Mouse (Mus musculus): ENCODE measurements around the gene Ist1. TPM values are rescaled to one million over a fixed set of nuclear protein-coding genes. Genes with fewer than 3 reads are reported as not detected.

Ist1 gene
- polyA plus RNA-seq, 1 experiment from 2014 or later: 154 TPM

- Histone ChIP-seq H3K36me3 (replicated peaks; ENCODE audit: control insufficient read depth, insufficient read depth) (no peaks in the 10 kb centered on the region), H3K27me3 (ENCODE audit: control insufficient read depth, insufficient read depth, low read length) (no peaks in the 10 kb centered on the region), H3K9me3 (ENCODE audit: control insufficient read depth, low read length) (no peaks in the 10 kb centered on the region), H3K9ac (peak overlapping the region; percentile 90), H3K27ac (peak overlapping the region; percentile 76), H3K4me3 (replicated peaks; ENCODE audit: low read length) (peak overlapping the region; percentile 94), H3K4me1 (replicated peaks; ENCODE audit: control insufficient read depth, insufficient read depth, low read length) (peaks cover 27% of the 10 kb centered on the region), H3K4me2 (replicated peaks) (peak overlapping the region; percentile 90)
- under 1% methylated on average over 37 of the region's 38 CpGs for WGBS
- ATAC-seq (ENCODE audit: low FRiP score): peak; percentile 69
- no peak for DNase-seq (ENCODE audit: low spot score)
Observed at GRCm38 (mm10) chr8:109692443-109693145, 466 bp downstream of the Ist1 start.

GRCm38 (mm10) chr8:109691769-109692168 lies 1.3 kb downstream of the Ist1 start:
- Histone ChIP-seq H3K27ac (peak overlapping the region; percentile 14; the same call in 1 of the 2 replicates), H3K4me3 (replicated peaks; ENCODE audit: low read length) (peak overlapping the region; percentile 94), H3K4me2 (replicated peaks) (peak overlapping the region; percentile 90), H3K36me3 (replicated peaks; ENCODE audit: control insufficient read depth, insufficient read depth) (no peaks in the 10 kb centered on the region), H3K27me3 (ENCODE audit: control insufficient read depth, insufficient read depth, low read length) (no peaks in the 10 kb centered on the region), H3K9me3 (ENCODE audit: control insufficient read depth, low read length) (no peaks in the 10 kb centered on the region), H3K9ac (peak overlapping the region; percentile 90), H3K4me1 (replicated peaks; ENCODE audit: control insufficient read depth, insufficient read depth, low read length) (peaks cover 27% of the 10 kb centered on the region)
- WGBS: 54% methylated on average over 5 of the region's 5 CpGs
- DNase-seq (ENCODE audit: low spot score): no peak
- no peak for ATAC-seq (ENCODE audit: low FRiP score)

- H3K27ac ChIP-seq: no peak overlapping the region
- DNase-seq (ENCODE audit: low spot score) (no peak), ATAC-seq (ENCODE audit: low FRiP score) (no peak)
- no peak overlapping the region for H3K4me3 ChIP-seq (replicated peaks; ENCODE audit: low read length)
- H3K9me3 ChIP-seq (ENCODE audit: control insufficient read depth, low read length): no peaks in the 10 kb centered on the region
- H3K4me1 ChIP-seq (replicated peaks; ENCODE audit: control insufficient read depth, insufficient read depth, low read length): peaks cover 19% of the 10 kb centered on the region
- H3K9ac ChIP-seq: no peak overlapping the region
- H3K36me3 ChIP-seq (replicated peaks; ENCODE audit: control insufficient read depth, insufficient read depth): peaks cover 13% of the 10 kb centered on the region
- no peaks in the 10 kb centered on the region for H3K27me3 ChIP-seq (ENCODE audit: control insufficient read depth, insufficient read depth, low read length)
- WGBS: 94% methylated on average over 5 of the region's 5 CpGs
- no peak overlapping the region for H3K4me2 ChIP-seq (replicated peaks)
Observed at GRCm38 (mm10) chr8:109687248-109687647, 5.8 kb downstream of the Ist1 start.

- WGBS: 92% methylated on average over 5 of the region's 5 CpGs
- peaks cover 62% of the 10 kb centered on the region for H3K36me3 ChIP-seq (replicated peaks; ENCODE audit: control insufficient read depth, insufficient read depth)
Observed at GRCm38 (mm10) chr8:109682120-109682519, 10.9 kb downstream of the Ist1 start.

GRCm38 (mm10) chr8:109681535-109681934 lies 11.5 kb downstream of the Ist1 start:
- 84% methylated on average over 3 of the region's 3 CpGs for WGBS
- H3K9ac ChIP-seq: no peak overlapping the region
- no peak overlapping the region for H3K4me2 ChIP-seq (replicated peaks)

More at GRCm38 (mm10) chr8:109682120-109682519, 10.9 kb downstream of the Ist1 start:
- no peak overlapping the region for H3K4me2 ChIP-seq (replicated peaks)
- H3K9ac ChIP-seq: no peak overlapping the region
- H3K4me3 ChIP-seq (replicated peaks; ENCODE audit: low read length): no peak overlapping the region
- DNase-seq (ENCODE audit: low spot score) (no peak), ATAC-seq (ENCODE audit: low FRiP score) (no peak)
- H3K27me3 ChIP-seq (ENCODE audit: control insufficient read depth, insufficient read depth, low read length): no peaks in the 10 kb centered on the region
- no peak overlapping the region for H3K27ac ChIP-seq
- H3K4me1 ChIP-seq (replicated peaks; ENCODE audit: control insufficient read depth, insufficient read depth, low read length): no peaks in the 10 kb centered on the region
- H3K9me3 ChIP-seq (ENCODE audit: control insufficient read depth, low read length): no peaks in the 10 kb centered on the region

GRCm38 (mm10) chr8:109675896-109676643 lies 17.0 kb downstream of the Ist1 start:
- no peaks in the 10 kb centered on the region for H3K27me3 ChIP-seq (ENCODE audit: control insufficient read depth, insufficient read depth, low read length)
- no peak for ATAC-seq (ENCODE audit: low FRiP score)
- DNase-seq (ENCODE audit: low spot score): no peak
- H3K4me1 ChIP-seq (replicated peaks; ENCODE audit: control insufficient read depth, insufficient read depth, low read length): no peaks in the 10 kb centered on the region
- H3K4me2 ChIP-seq (replicated peaks): no peak overlapping the region
- H3K4me3 ChIP-seq (replicated peaks; ENCODE audit: low read length): no peak overlapping the region
- peaks cover 98% of the 10 kb centered on the region for H3K36me3 ChIP-seq (replicated peaks; ENCODE audit: control insufficient read depth, insufficient read depth)
- 96% methylated on average over 9 of the region's 9 CpGs for WGBS
- H3K27ac ChIP-seq: no peak overlapping the region
- no peaks in the 10 kb centered on the region for H3K9me3 ChIP-seq (ENCODE audit: control insufficient read depth, low read length)
- H3K9ac ChIP-seq: no peak overlapping the region

More at GRCm38 (mm10) chr8:109681535-109681934, 11.5 kb downstream of the Ist1 start:
- Histone ChIP-seq H3K36me3 (replicated peaks; ENCODE audit: control insufficient read depth, insufficient read depth) (peaks cover 68% of the 10 kb centered on the region), H3K9me3 (ENCODE audit: control insufficient read depth, low read length) (no peaks in the 10 kb centered on the region), H3K4me3 (replicated peaks; ENCODE audit: low read length) (no peak overlapping the region), H3K4me1 (replicated peaks; ENCODE audit: control insufficient read depth, insufficient read depth, low read length) (no peaks in the 10 kb centered on the region), H3K27me3 (ENCODE audit: control insufficient read depth, insufficient read depth, low read length) (no peaks in the 10 kb centered on the region), H3K27ac (no peak overlapping the region)
- ATAC-seq (ENCODE audit: low FRiP score): no peak
- DNase-seq (ENCODE audit: low spot score): no peak

GRCm38 (mm10) chr8:109673596-109673995 lies 19.5 kb downstream of the Ist1 start:
- no peak for ATAC-seq (ENCODE audit: low FRiP score)
- 97% methylated on average over 2 of the region's 2 CpGs for WGBS
- no peak overlapping the region for H3K4me3 ChIP-seq (replicated peaks; ENCODE audit: low read length)
- H3K36me3 ChIP-seq (replicated peaks; ENCODE audit: control insufficient read depth, insufficient read depth): peaks cover 100% of the 10 kb centered on the region
- no peaks in the 10 kb centered on the region for H3K4me1 ChIP-seq (replicated peaks; ENCODE audit: control insufficient read depth, insufficient read depth, low read length)
- no peaks in the 10 kb centered on the region for H3K27me3 ChIP-seq (ENCODE audit: control insufficient read depth, insufficient read depth, low read length)
- no peak overlapping the region for H3K9ac ChIP-seq
- no peak overlapping the region for H3K4me2 ChIP-seq (replicated peaks)
- no peak overlapping the region for H3K27ac ChIP-seq
- no peaks in the 10 kb centered on the region for H3K9me3 ChIP-seq (ENCODE audit: control insufficient read depth, low read length)
- DNase-seq (ENCODE audit: low spot score): no peak

GRCm38 (mm10) chr8:109672656-109673055 lies 20.4 kb downstream of the Ist1 start:
- Histone ChIP-seq H3K27me3 (ENCODE audit: control insufficient read depth, insufficient read depth, low read length) (no peaks in the 10 kb centered on the region), H3K4me2 (replicated peaks) (no peak overlapping the region), H3K4me3 (replicated peaks; ENCODE audit: low read length) (no peak overlapping the region), H3K27ac (no peak overlapping the region), H3K4me1 (replicated peaks; ENCODE audit: control insufficient read depth, insufficient read depth, low read length) (no peaks in the 10 kb centered on the region), H3K9ac (no peak overlapping the region), H3K36me3 (replicated peaks; ENCODE audit: control insufficient read depth, insufficient read depth) (peaks cover 100% of the 10 kb centered on the region), H3K9me3 (ENCODE audit: control insufficient read depth, low read length) (no peaks in the 10 kb centered on the region)
- DNase-seq (ENCODE audit: low spot score) (no peak), ATAC-seq (ENCODE audit: low FRiP score) (no peak)
- WGBS: 94% methylated on average over 5 of the region's 5 CpGs

GRCm38 (mm10) chr8:109666616-109667015 lies 26.4 kb downstream of the Ist1 start:
- DNase-seq (ENCODE audit: low spot score): no peak
- no peak overlapping the region for H3K4me2 ChIP-seq (replicated peaks)
- no peaks in the 10 kb centered on the region for H3K4me1 ChIP-seq (replicated peaks; ENCODE audit: control insufficient read depth, insufficient read depth, low read length)
- H3K36me3 ChIP-seq (replicated peaks; ENCODE audit: control insufficient read depth, insufficient read depth): peaks cover 50% of the 10 kb centered on the region
- H3K4me3 ChIP-seq (replicated peaks; ENCODE audit: low read length): no peak overlapping the region
- H3K27ac ChIP-seq: no peak overlapping the region
- whole genome bisulfite sequencing: 86% methylated on average over 5 of the region's 5 CpGs
- no peaks in the 10 kb centered on the region for H3K9me3 ChIP-seq (ENCODE audit: control insufficient read depth, low read length)
- H3K27me3 ChIP-seq (ENCODE audit: control insufficient read depth, insufficient read depth, low read length): no peaks in the 10 kb centered on the region
- H3K9ac ChIP-seq: no peak overlapping the region
- ATAC-seq (ENCODE audit: low FRiP score): no peak
